26 mouse cellular contexts compared by ENCODE assay signal in genomic region chr2:104442341-104442740, GRCm38 (mm10). TPM values are rescaled to one million over a fixed set of nuclear protein-coding genes. Genes with fewer than 3 reads are reported as not detected.
"Had no signal": no experiment of that assay in that cellular context is flagged by ENCODE, and none has a peak within 500 bp of the region (broad histone marks: within the 10 kb centered on the region; RNA-seq: fewer than 3 reads in every experiment).

No protein-coding gene starts in this region.

- ATAC-seq: hindbrain, embryonic 16.5 days; inflammation-experienced regulatory T-cells, adult 6 months; intestine, embryonic 15.5 days; intestine, postnatal 0 days; liver, postnatal 0 days had no signal

- H3K9me3 ChIP-seq: heart, embryonic 10.5 days; heart, embryonic 12.5 days; hindbrain, embryonic 10.5 days; hindbrain, embryonic 12.5 days; intestine, embryonic 15.5 days; limb, embryonic 10.5 days; limb, embryonic 12.5 days; liver, embryonic 13.5 days; liver, embryonic 15.5 days had no signal

- H3K4me2 ChIP-seq: heart, embryonic 12.5 days; hindbrain, embryonic 12.5 days; hindbrain, embryonic 14.5 days; intestine, embryonic 15.5 days; limb, embryonic 12.5 days; liver, embryonic 11.5 days; liver, embryonic 13.5 days; liver, embryonic 15.5 days had no signal

- H3K27ac ChIP-seq: gastrocnemius, adult 2 months; heart, embryonic 10.5 days; hindbrain, embryonic 10.5 days; hindbrain, embryonic 12.5 days; hindbrain, embryonic 14.5 days; intestine, embryonic 15.5 days; limb, embryonic 10.5 days; limb, embryonic 12.5 days; liver, embryonic 13.5 days; liver, embryonic 15.5 days had no signal

- H3K27me3 ChIP-seq: heart, embryonic 12.5 days; hindbrain, embryonic 12.5 days; intestine, embryonic 15.5 days; limb, embryonic 12.5 days; liver, embryonic 13.5 days; liver, embryonic 15.5 days had no signal

- H3K9ac ChIP-seq: heart, embryonic 12.5 days; hindbrain, embryonic 12.5 days; hindbrain, embryonic 14.5 days; intestine, embryonic 15.5 days; limb, embryonic 12.5 days; liver, embryonic 13.5 days; liver, embryonic 15.5 days; liver, postnatal 0 days had no signal

- H3K4me1 ChIP-seq: heart, embryonic 10.5 days; hindbrain, embryonic 10.5 days; hindbrain, embryonic 12.5 days; intestine, embryonic 15.5 days; limb, embryonic 12.5 days; liver, embryonic 13.5 days; liver, embryonic 15.5 days had no signal

- H3K4me3 ChIP-seq: gastrocnemius, adult 2 months; heart, embryonic 10.5 days; heart, embryonic 12.5 days; hindbrain, embryonic 10.5 days; hindbrain, embryonic 12.5 days; intestine, embryonic 15.5 days; limb, embryonic 10.5 days; limb, embryonic 12.5 days; liver, embryonic 13.5 days; liver, embryonic 15.5 days had no signal

- DNase-seq: gastrocnemius, adult 2 months; gastrocnemius, postnatal 14 days; gastrocnemius, postnatal 36 days; heart, postnatal 10 days; heart, postnatal 4 days; kidney, adult 18-20 months; kidney, adult 8-10 months; kidney, postnatal 10 days; kidney, postnatal 25 days; kidney, postnatal 4 days; liver; liver, embryonic 13.5 days; liver, postnatal 0 days had no signal

RNA-seq across cellular contexts. Expression of gene D430041D05Rik, which starts 31.5 kb away (rescaled TPM):
- polyA plus RNA-seq: liver, embryonic 15.5 days had no signal
